Mouse (Mus musculus): ENCODE results near the gene Gpr156.
"Not testable (repeated sequence)": the region's sequence is repeated elsewhere in the genome, so short reads cannot be mapped to it uniquely, and the experiment has no call there.

GRCm38 (mm10) chr16:38038101-38038500 lies 121.8 kb downstream of the Gpr156 start:
- not testable (repeated sequence) for TF ChIP-seq POLR2A, CTCF (IDR thresholded peaks at IDR 0.05; ENCODE audit: extremely low read depth, insufficient read depth, low read length)
